Mouse (Mus musculus): ENCODE data around the gene Ormdl3. TPM values are rescaled to one million over a fixed set of nuclear protein-coding genes. Genes with fewer than 3 reads are reported as not detected.

The Ormdl3 gene
- polyA plus RNA-seq, 1 experiment from 2014 or later, result 77.3 TPM

GRCm38 (mm10) chr11:98587684-98588546 lies 747 bp upstream of the Ormdl3 start:
- Histone ChIP-seq H3K36me3 (ENCODE audit: poor library complexity, severe bottlenecking) (peaks cover 7% of the 10 kb centered on the region), H3K4me1 (peaks cover 34% of the 10 kb centered on the region), H3K9ac (peak overlapping the region; percentile 86), H3K4me3 (peak overlapping the region; percentile 88), H3K4me2 (peak overlapping the region; percentile 93), H3K27ac (peak overlapping the region; percentile 32; the same call in 1 of the 2 replicates), H3K27me3 (peaks cover 17% of the 10 kb centered on the region), H3K9me3 (replicated peaks) (no peaks in the 10 kb centered on the region)
- 5% methylated on average over 20 of the region's 20 CpGs for WGBS
- peak; percentile 41; the same call in 1 of the 2 replicates for ATAC-seq

GRCm38 (mm10) chr11:98586087-98586891 lies 879 bp downstream of the Ormdl3 start:
- ATAC-seq, result peak; percentile 29; the same call in 1 of the 2 replicates
- 2% methylated on average over 22 of the region's 22 CpGs for WGBS
- Histone ChIP-seq H3K4me3 (peak overlapping the region; percentile 88), H3K4me1 (peaks cover 34% of the 10 kb centered on the region), H3K27me3 (peaks cover 8% of the 10 kb centered on the region), H3K36me3 (ENCODE audit: poor library complexity, severe bottlenecking) (peaks cover 23% of the 10 kb centered on the region), H3K27ac (peak overlapping the region; percentile 75; the same call in 1 of the 2 replicates), H3K4me2 (peak overlapping the region; percentile 93), H3K9ac (peak overlapping the region; percentile 86), H3K9me3 (replicated peaks) (no peaks in the 10 kb centered on the region)

- no peak for ATAC-seq
- peaks cover 34% of the 10 kb centered on the region for H3K4me1 ChIP-seq
- 0 out of 2 replicates have a peak overlapping the region, but pooled peaks have one; percentile 31 for H3K9ac ChIP-seq
These were observed 2.5 kb downstream of the Ormdl3 start for GRCm38 (mm10) chr11:98584629-98585177.

GRCm38 (mm10) chr11:98584146-98584545 lies 3.0 kb downstream of the Ormdl3 start:
- Histone ChIP-seq H3K9ac (no peak overlapping the region), H3K4me1 (peaks cover 34% of the 10 kb centered on the region), H3K4me2 (no peak overlapping the region), H3K9me3 (replicated peaks) (no peaks in the 10 kb centered on the region), H3K27ac (no peak overlapping the region), H3K27me3 (peaks cover 2% of the 10 kb centered on the region; the same call in 1 of the 2 replicates), H3K36me3 (ENCODE audit: poor library complexity, severe bottlenecking) (peaks cover 36% of the 10 kb centered on the region), H3K4me3 (no peak overlapping the region)
- ATAC-seq, result no peak
- whole genome bisulfite sequencing, result 76% methylated on average over 1 of the region's 1 CpGs

More at GRCm38 (mm10) chr11:98584629-98585177, 2.5 kb downstream of the Ormdl3 start:
- Histone ChIP-seq H3K4me3 (no peak overlapping the region), H3K4me2 (0 out of 2 replicates have a peak overlapping the region, but pooled peaks have one; percentile 93), H3K36me3 (ENCODE audit: poor library complexity, severe bottlenecking) (peaks cover 36% of the 10 kb centered on the region), H3K9me3 (replicated peaks) (no peaks in the 10 kb centered on the region), H3K27ac (no peak overlapping the region), H3K27me3 (peaks cover 6% of the 10 kb centered on the region)
- WGBS, result 89% methylated on average over 6 of the region's 6 CpGs

GRCm38 (mm10) chr11:98583571-98583970 lies 3.6 kb downstream of the Ormdl3 start:
- H3K27ac ChIP-seq, result no peak overlapping the region
- H3K36me3 ChIP-seq (ENCODE audit: poor library complexity, severe bottlenecking), result peaks cover 36% of the 10 kb centered on the region
- WGBS, result 29% methylated on average over 3 of the region's 3 CpGs
- no peak for ATAC-seq
- peaks cover 32% of the 10 kb centered on the region for H3K4me1 ChIP-seq
- no peaks in the 10 kb centered on the region for H3K27me3 ChIP-seq
- no peaks in the 10 kb centered on the region for H3K9me3 ChIP-seq (replicated peaks)
- no peak overlapping the region for H3K4me3 ChIP-seq
- H3K4me2 ChIP-seq, result no peak overlapping the region
- no peak overlapping the region for H3K9ac ChIP-seq

GRCm38 (mm10) chr11:98583265-98583552 lies 4.0 kb downstream of the Ormdl3 start:
- Histone ChIP-seq H3K4me2 (no peak overlapping the region), H3K4me3 (no peak overlapping the region), H3K27me3 (no peaks in the 10 kb centered on the region), H3K4me1 (peaks cover 28% of the 10 kb centered on the region), H3K9me3 (replicated peaks) (no peaks in the 10 kb centered on the region), H3K36me3 (ENCODE audit: poor library complexity, severe bottlenecking) (peaks cover 36% of the 10 kb centered on the region), H3K9ac (no peak overlapping the region), H3K27ac (no peak overlapping the region)
- 92% methylated on average over 3 of the region's 3 CpGs for WGBS
- ATAC-seq, result no peak

GRCm38 (mm10) chr11:98582551-98583264 lies 4.5 kb downstream of the Ormdl3 start:
- peaks cover 36% of the 10 kb centered on the region for H3K36me3 ChIP-seq (ENCODE audit: poor library complexity, severe bottlenecking)
- no peak for ATAC-seq
- WGBS, result 94% methylated on average over 12 of the region's 12 CpGs
- H3K27ac ChIP-seq, result no peak overlapping the region
- no peaks in the 10 kb centered on the region for H3K9me3 ChIP-seq (replicated peaks)
- no peak overlapping the region for H3K4me2 ChIP-seq
- peaks cover 23% of the 10 kb centered on the region for H3K4me1 ChIP-seq
- no peaks in the 10 kb centered on the region for H3K27me3 ChIP-seq
- H3K4me3 ChIP-seq, result no peak overlapping the region
- H3K9ac ChIP-seq, result no peak overlapping the region

GRCm38 (mm10) chr11:98582030-98582388 lies 5.2 kb downstream of the Ormdl3 start:
- H3K36me3 ChIP-seq (ENCODE audit: poor library complexity, severe bottlenecking), result peaks cover 36% of the 10 kb centered on the region
- H3K27me3 ChIP-seq, result no peaks in the 10 kb centered on the region
- ATAC-seq, result no peak
- H3K9me3 ChIP-seq (replicated peaks), result no peaks in the 10 kb centered on the region
- WGBS, result 84% methylated on average over 8 of the region's 8 CpGs
- H3K4me2 ChIP-seq, result no peak overlapping the region
- H3K9ac ChIP-seq, result no peak overlapping the region
- no peak overlapping the region for H3K4me3 ChIP-seq
- no peak overlapping the region for H3K27ac ChIP-seq
- H3K4me1 ChIP-seq, result peaks cover 19% of the 10 kb centered on the region

- Histone ChIP-seq H3K4me1 (peaks cover 18% of the 10 kb centered on the region), H3K4me2 (no peak overlapping the region), H3K9me3 (replicated peaks) (no peaks in the 10 kb centered on the region), H3K27me3 (no peaks in the 10 kb centered on the region), H3K9ac (no peak overlapping the region), H3K36me3 (ENCODE audit: poor library complexity, severe bottlenecking) (peaks cover 36% of the 10 kb centered on the region), H3K27ac (no peak overlapping the region), H3K4me3 (no peak overlapping the region)
- no peak for ATAC-seq
- WGBS, result 65% methylated on average over 17 of the region's 17 CpGs
These were observed 5.7 kb downstream of the Ormdl3 start for GRCm38 (mm10) chr11:98581286-98582029.

GRCm38 (mm10) chr11:98580301-98581121 lies 6.7 kb downstream of the Ormdl3 start:
- Histone ChIP-seq H3K27me3 (no peaks in the 10 kb centered on the region), H3K27ac (no peak overlapping the region), H3K9ac (no peak overlapping the region), H3K4me1 (peaks cover 8% of the 10 kb centered on the region), H3K9me3 (replicated peaks) (no peaks in the 10 kb centered on the region), H3K4me2 (no peak overlapping the region), H3K4me3 (no peak overlapping the region), H3K36me3 (ENCODE audit: poor library complexity, severe bottlenecking) (peaks cover 36% of the 10 kb centered on the region)
- WGBS, result 63% methylated on average over 16 of the region's 16 CpGs
- ATAC-seq, result no peak

Measured in forebrain, embryonic 13.5 days (tissue).